Mouse (Mus musculus) adrenal gland, postnatal 10 days (tissue): ENCODE results near the gene Inpp5d. TPM values are rescaled to one million over a fixed set of nuclear protein-coding genes. Genes with fewer than 3 reads are reported as not detected.

Experiments
- DNase-seq: peaks from one replicate; pipeline ENCODE4 v3.0.0; 2021; ENCODE audit warnings: mixed read lengths
- long read RNA-seq, 2 experiments: library from polyadenylated mRNA; stranded (forward); transcript quantifications; one replicate each; pipeline ENCODE4 v2.0.0; 2021
- total RNA-seq, 2 experiments: library from RNA; stranded (reverse); gene quantifications; 2 replicates each; pipeline ENCODE4 v1.2.3; 2021

Inpp5d gene
- 10 to 100 TPM; 15.8 to 18.8 TPM for total RNA-seq
- long read RNA-seq, experiment 1, partial matches to known transcripts = 3 of 7 reads
- long read RNA-seq, experiment 1, other reads (novel, unspliced or antisense) = 3 of 7 reads
- long read RNA-seq, experiment 2, full-length matches to known transcripts = 1 of 3 reads
- long read RNA-seq, experiment 2, partial matches to known transcripts = 2 of 3 reads
- long read RNA-seq, experiment 2, other reads (novel, unspliced or antisense) = 0 of 3 reads

DNA sequence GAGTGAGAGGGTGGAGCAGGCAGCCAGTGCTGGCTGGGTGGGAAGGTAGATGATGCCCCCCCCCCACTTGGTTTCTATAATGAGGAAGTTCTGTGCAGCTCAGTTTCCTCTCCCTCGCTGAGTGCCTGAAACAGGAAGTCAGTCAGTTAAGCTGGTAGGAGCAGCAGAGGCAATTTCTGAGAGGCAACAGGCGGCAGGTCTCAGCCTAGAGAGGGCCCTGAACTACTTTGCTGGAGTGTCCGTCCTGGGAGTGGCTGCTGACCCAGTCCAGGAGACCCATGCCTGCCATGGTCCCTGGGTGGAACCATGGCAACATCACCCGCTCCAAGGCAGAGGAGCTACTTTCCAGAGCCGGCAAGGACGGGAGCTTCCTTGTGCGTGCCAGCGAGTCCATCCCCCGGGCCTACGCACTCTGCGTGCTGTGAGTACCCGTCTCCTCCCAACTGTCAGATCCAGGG, at the start of gene Inpp5d:
Gene Inpp5d (plus strand): TSS at position 102 of the 458 bp plus-strand sequence.
- DNase-seq = peak; percentile 26

DNA sequence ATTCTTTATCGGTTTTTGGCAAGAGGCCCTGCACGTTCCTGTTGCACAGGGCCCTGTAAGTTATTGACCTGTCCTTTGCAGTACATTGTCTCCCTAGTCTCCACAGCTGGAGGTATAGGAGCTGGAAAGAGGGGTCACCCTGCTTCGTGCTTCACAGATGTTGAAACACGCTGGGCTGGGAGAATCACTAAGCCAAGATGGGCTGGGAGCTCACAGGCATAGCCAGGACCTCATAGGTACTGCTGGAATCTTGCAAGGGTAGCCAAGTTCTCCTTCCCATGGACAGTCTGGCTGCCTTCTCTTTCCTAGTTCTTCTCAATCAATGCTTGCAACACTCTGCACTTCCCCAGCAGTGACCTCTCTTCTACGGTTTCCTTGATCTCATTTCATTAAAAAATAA, 46.9 kb upstream of the Inpp5d start:
- no peak for DNase-seq

DNA sequence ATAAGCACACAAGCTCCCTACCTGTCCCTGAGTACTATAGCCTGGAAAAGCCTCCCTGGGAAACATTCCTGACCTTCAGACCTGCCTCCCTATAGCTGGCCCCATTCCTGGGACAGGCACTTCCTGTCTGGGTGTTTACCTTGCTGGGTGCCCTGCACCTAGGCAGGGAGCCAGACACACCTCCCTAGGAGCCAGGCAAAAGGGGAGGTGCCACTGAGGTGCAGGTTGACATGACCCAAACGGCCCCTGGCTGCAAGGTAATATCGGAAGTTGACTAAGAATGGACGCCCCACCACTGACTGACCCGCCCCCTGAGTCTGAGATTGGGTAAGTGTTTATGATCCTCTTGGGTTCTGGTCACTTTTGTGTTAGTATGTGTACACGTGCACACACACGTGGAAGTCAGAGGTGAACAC, 46.3 kb upstream of the Inpp5d start, which contains the start of gene Ngef:
Gene Ngef (minus strand): TSS at position 71 of the 416 bp plus-strand sequence.
- peak; percentile 36 for DNase-seq

DNA sequence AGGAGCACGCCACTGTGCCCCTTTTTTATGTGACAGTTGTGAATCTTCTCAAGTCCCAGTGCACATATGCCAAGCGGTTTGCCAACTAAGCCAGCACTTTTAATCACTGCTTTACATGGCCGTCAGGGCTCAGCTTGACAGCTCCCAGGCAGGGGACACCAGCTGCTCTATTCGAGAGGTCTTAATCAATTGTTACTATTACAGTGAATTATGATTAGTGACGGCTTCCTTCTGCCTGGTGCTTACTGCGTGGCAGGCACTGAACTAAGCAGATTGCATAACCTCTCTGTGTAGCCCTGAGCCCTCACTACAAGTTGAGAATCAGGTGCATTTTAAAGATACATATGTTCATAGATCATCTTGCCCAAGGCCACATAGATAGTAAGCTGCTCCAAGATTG, 45.8 kb upstream of the Inpp5d start:
- peak; percentile 23 for DNase-seq

DNA sequence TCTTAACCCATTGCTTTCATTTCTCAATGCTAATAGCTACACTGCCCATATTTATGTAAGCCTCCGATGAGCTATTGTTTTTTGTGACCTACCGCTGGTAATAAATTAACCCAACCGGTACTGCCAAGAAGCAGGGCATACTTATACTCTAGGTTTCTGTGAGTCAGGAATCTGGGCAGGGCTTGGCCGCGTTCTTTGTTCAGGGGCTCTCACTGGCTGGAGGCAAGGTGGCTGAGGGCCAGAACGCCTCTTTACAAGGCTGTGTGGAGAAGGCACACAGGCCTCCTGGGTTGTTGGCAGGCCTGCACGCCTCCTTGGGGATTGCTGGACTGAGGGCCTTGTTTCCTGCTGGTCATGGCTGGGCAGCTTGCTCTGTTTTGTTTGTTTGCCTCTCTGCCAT, 45.3 kb upstream of the Inpp5d start:
- peak; percentile 88 for DNase-seq

DNA sequence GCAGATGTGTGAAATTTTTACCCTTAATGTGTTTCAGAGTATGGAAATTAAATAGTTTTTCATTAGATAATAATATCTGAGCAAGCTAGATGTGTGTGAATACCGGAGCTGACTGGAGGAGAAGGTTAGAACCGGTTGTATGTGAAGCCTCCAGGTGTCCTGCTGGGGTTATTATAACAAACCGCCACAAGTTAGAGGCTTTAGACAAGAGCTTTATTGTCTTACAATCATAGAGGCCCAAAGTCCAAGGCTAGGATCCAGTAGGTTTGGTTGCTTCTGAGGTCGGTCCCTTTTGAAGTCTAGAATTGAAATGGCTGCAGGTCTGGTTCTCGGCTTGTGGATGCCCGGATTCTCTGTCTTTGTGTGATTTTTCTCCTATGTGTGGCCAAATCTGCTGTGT, 41.1 kb upstream of the Inpp5d start:
- DNase-seq = no peak

DNA sequence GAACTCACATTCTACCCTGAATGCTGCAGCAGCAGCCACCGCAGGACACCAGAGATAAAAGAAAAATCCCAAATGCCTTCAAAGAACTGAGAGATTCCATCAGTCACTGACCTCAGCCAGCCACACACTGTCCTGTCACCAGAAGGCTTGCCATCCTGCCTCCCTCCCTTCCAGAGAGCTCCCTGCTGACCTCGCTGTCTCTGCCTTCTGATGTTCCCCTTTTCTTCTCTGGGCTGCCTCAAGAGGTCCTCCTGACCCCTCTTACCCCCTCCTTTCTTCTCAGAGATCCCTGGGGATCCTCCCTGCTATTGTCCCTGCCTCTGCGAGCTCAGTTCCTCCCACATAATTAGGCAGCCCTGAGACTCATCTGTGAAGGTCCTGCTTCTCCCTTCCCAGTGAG, 39.3 kb upstream of the Inpp5d start:
- no peak for DNase-seq

DNA sequence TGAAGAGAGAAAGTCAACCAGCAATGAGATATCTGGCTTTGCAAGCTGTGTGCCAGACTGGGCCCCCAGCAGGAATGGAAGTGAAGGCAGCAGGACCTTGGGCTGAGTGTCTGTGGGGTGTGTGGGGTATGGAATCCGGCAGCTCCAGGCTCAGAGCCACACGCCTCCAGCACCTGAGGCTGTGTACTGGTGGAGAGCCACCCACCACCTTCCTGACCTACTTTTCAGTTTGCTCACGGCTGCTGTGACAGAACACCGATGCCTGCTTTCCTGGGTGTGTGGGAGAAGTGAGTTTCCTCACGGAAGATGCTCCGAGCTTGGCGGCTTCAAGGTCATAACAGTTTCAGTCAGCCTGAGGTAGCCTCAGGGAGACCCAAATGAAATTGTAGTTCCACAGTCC, 30.9 kb upstream of the Inpp5d start:
- DNase-seq = no peak

DNA sequence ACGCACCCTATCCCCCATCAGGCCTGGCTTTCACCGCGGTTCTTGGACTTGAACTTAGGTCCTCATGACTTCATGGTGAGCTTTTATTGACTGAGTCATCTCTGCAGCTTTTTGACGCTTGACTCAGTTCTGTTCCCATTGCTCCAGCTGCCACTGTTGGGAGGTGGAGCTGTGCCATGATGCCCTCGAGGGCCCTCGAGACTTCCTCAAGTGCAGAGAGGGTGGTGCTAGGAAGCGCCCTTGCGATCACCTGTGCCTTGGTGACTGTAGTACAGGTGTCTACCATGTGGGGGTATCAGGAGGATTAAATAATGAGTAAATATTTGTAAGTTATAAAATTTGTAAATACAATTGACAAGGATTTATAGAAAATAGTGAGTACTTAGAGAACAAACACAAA, 30.1 kb upstream of the Inpp5d start:
- DNase-seq = no peak

DNA sequence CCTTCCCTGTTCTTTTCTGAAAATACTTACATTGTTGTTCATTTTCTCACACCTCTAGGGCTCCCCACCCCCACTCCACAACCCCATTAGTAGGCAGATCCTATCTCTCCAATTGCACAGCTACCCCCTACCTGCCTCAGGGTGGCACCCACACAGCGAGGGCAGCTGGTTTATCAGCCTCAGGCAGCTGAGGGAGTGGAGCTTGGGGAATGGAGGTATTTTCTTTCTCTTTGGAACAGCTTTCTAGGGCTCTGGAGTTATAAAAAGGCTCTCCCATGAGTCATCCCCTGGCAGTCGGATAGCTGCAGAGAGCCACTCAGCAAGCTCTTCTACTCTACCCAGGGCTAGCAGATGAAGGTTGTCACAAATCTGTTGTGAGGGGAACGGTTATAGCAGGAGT, 25.9 kb upstream of the Inpp5d start:
- DNase-seq = no peak

DNA sequence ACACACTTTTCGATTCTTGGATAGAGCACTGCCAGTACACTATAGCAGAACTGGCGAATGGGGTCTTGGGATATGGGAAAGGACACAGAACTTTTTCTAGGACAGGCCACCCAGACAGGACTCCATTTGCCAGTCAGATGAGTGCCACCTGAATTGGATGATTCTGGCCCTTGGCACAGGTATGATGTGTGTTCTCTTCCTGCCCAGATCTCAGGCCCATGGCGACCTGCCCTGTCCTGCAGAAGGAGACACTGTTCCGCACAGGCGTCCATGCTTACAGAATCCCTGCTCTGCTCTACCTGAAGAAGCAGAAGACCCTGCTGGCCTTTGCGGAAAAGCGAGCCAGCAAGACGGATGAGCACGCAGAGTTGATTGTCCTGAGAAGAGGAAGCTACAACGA, 25.4 kb upstream of the Inpp5d start:
- no peak for DNase-seq

DNA sequence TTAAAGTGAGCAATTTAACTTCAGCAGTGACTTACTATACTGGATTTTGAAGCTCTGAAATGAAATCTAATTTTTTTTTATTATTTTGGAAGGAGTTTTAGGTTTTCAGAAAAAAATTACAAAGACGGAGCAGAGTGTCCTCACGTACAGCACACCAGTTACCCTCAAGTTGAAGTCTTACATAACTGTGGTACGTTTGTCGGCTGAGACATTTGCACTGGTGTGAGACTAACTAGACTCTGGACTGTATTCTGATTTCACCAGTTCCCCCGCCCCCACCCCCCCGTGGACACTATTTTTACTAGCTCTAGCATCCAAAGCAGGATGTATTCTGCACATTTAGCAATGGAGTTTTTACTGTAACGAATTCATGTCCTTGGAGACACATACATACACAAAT, 19.6 kb upstream of the Inpp5d start:
- DNase-seq = no peak

DNA sequence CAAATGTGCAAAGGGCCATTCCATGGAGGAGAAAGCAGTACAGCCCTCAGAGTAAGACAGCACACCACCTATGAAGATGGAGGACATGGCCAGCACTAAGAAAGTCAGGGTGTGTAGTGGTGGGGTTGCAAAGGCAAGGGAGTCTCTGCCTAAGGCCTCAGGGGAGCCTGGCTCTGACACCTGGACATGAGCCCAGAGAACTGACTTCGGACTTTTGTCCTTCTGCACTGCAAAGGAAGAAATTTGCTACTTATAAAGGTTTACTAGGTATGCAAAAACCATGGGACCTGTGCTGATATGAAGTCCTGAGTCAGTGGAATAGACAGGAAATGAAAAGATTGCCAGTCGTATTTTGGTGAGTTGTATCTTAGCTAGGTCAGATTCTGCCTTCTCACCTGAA, 18.3 kb upstream of the Inpp5d start:
- DNase-seq = no peak

DNA sequence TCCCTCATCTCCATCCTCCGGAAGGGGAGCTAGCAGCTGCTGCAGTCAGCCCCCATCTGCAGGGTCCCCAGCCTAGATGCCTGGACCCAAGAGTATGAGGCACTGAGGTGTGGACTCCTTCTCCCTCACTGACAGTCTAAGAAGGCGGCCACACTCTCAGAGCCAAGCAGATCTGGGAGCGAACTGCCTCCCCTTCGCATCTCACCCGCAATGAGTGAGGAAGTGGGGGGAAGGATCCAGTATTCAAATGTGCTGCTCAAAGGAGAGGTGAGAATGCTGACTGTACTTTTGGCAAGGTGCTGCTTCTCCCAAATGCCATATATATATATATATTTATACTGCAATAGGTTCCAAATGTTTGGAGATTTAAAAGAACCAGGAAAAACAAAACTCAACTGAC, 16.7 kb upstream of the Inpp5d start:
- no peak for DNase-seq

DNA sequence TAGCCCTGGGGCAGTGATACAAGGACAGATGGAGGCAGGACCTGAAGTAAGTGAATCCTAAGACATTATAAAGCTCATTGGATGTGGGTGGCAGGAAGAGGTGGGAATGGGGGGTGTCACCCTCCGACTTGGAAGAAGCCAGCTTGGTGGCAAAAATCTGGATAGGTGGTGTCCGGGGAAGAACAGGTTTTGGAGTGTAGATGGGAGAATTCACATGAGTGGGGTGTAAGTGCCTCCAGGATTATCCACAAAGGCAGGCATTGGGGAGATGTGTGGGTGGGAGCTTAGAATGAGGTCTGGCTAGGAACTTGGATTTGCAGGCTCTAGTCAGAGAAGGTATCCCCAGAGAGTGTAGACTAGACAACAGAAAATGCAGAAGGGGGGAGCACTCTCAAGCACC, 14.8 kb upstream of the Inpp5d start:
- no peak for DNase-seq

DNA sequence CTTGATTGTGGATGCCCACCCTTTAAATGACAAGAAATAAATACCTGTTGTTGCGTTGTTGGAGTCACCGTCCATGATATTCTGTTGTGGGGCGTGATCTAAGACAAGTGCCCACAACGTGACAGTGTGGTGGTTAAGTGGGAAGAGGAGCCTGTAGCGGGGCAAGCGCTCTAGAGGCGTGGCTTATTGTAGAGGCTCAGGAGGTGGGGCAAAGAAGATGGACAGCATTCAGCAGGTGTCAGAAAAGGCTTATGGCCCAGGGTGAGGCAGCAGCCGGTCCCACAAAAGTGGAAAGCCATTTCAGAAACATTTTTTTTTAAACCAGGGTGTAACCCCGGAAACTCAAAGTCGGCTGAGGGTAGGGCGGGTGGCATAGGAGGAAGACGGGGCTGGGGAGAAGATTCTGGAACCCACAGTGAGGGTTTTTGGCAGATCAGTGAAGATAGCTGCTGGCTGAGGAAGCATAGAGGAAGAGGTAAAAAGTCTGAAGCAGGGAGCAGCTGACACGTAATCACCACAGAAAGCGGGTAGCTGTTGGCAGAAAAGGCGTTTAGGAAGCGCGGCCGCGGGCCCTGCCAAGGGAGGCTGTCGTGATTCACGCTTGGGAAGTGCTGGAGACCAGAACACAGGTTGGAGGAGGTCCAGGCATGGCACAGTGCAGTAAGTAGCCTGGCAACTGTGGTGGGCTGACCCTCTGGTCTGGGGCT, 12.6 kb upstream of the Inpp5d start:
- peak; percentile 23 for DNase-seq

DNA sequence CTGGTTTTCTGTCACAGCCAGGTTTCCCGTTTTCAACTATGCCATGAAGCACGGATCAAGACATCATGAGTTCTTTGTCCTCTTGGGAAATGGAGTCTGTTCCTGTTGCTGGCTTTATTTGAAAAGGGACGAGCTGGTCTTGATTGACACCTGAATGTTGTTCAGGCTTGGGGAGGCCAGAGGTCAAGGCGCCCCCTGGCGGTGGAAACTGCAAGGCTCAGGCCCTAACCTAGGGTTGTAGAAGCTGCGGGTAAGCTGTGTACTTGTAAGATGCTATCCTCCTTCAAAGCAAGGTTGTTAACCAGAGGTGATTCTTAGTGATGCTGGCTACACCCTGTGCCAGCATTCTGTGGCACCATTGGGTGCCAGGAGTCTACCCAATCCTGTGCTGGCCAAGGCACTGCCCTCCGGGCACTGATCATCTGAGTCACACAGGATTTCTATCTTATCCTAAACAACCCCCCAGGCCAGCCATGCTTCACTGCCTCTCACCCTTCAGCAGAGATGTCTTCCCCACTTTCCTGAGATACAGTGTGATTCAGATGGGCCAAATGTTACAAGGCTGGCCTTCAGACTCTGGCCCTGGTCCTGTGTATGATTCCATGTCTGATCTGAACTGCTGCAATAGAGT, 11.6 kb upstream of the Inpp5d start:
- peak; percentile 79 for DNase-seq

DNA sequence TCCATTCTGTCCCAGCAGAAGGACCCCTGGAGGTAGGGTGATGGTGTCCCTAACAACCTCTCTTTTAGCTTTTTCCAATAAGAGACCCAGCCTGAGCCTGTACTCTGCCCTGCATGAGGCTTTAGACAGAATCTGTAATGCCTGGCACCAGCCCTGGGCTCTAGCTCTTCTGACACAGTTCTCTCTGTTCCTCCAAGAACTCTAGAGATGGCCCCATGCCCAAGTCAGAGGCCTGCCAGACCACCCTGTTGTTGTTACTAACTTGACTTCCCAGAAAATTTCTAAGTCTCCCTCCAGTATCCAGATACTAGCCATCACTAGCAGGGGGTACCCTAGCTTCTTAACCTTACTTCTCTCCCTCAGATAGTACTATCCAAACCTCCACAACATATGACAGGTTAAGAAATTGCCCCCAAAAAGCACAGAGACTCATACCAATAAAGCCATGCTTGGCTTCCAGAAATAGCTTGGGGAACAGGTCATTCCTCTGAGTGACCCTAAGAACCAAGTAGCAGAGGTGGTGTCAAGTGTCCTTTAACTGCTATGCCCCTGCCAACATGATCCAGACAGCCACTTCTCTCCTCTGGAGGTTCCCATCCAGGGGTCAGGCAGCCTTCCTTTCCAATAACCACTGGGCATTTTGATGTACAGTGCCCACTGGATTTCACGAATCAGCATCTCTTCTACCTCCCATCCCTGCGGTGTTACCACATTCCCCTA, 5.4 kb upstream of the Inpp5d start:
- no peak for DNase-seq

DNA sequence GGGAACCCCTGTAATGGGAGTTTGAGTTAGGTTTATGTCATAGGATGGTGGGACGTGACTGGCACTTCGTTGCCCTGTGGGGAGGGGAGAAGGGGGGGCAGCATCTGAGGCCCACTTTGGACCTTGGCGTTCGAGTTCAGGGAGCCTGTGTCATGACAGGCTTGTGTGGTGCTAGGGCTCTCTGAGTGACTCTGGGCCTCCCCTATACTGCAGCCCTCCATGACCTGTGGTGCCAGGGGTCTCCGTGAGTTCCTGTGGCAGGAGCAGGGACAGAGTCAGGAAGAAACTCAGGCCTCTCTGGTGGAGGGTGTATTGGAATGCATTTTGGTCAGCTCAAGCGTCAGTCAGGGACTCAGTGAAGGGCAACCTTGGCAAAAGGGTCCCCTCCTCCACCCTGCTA, 581 bp downstream of the Inpp5d start:
- DNase-seq = no peak

DNA sequence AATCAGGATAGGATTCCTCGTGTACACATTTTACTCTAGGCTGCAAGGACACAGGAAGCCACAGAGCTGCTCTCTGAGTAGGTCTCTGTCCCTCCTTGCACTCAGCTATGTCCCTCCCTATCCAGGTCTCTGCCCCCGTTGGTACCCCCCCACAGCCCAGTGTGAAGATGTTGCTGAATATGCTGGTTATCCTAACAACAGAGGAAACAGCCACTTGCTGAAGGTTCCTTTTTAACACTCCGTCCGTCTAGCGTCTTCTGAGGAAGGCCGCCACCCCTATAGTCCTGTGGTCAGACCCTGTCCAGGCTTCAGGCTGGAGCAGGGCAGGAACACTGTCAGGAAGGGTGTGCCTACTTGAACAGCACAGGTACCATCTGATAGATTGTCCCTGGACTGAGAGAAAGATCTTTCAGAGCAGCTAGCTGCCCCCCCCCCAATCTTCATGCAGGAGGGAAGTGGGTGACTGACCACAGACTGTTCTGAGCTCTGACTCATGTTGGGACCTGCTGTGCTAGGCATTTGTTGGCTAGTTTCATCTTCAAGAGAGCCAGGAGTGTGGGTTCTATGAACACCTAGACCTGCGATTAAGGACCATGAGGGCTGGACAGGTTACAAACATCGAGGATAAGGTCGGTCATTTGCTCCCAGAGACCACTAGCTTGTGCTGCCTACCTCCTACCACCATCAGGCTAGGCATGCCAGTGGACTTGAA, 1.2 kb downstream of the Inpp5d start:
- no peak for DNase-seq

DNA sequence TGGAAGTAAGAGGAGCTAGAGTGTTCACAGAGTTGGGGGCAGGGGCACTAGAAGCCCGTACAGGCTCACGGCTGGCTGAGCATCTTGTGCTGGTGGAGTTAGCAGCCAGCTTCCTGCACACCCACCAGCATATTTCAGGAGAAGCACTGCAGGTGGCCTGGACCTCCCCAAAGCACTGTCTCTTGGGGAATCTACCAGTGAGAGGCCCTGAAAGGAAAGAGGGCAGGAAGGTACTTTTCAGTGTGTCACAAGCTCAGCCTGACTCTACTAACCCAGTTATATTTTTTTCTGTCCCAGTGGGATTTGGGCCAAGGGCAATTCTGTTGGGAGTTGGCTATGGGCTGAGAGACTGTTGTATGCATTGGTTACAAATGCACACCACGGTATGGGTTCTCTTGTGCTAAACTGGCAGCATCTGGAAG, 1.8 kb downstream of the Inpp5d start:
- peak; percentile 45 for DNase-seq

DNA sequence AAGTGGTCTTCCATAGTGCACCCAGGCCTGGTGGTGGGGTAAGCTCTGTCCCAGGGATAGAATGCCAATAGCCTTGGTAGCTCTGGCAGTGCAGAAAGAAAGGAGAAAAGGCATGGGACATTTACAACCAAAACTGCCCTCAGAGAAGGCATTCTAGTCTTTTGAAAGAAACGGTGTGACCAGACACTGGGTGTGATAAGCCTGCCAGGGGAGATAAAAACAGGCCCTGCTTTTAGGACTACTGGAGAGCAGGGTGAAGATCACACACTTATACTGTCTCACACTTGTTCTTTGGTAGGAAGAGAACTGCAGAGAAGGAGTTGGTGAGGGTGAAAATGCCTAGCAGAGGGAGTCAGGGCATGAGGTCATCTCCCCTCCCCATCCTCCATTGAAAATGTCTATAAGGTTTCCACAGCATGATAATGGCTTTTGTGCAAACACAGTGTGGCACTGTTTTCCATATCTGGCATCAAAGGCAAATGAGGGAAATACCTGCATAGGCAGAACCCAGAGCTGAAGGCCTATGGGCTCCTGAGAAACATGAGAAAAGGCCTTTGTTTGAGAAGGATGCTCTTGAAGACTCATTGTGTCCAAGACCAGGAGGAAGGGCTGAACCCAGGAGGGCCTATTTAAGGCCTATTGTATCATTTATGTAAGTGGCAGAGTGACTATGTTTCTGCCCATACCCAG, 4.0 kb downstream of the Inpp5d start:
- DNase-seq = no peak
